Mouse (Mus musculus) neural tube, embryonic 15.5 days (tissue): ENCODE results near the gene Dnlz. TPM values are rescaled to one million over a fixed set of nuclear protein-coding genes. Genes with fewer than 3 reads are reported as not detected.

Experiments
- ATAC-seq: fragments of 200-750 bp; cut with Nextera tagmentation; 2 replicates; pipeline ENCODE4 v1.8.0; 2017; ENCODE audit warnings: mild to moderate bottlenecking, moderate TSS enrichment, moderate library complexity; ENCODE audit not compliant: low FRiP score
- H3K27ac ChIP-seq: fragments of 300-500 bp; sonication (generic); replicated peaks from 2 replicates; pipeline ENCODE4 v1.5.1; 2015; ENCODE audit warnings: mild to moderate bottlenecking, inconsistent platforms
- H3K27me3 ChIP-seq: fragments of 300-500 bp; sonication (generic); replicated peaks from 2 replicates; pipeline ENCODE4 v1.6.1; 2015; ENCODE audit warnings: inconsistent platforms
- H3K36me3 ChIP-seq: fragments of 300-500 bp; sonication (generic); 2 replicates; pipeline ENCODE4 v1.6.1; 2015; ENCODE audit warnings: inconsistent platforms
- H3K4me1 ChIP-seq: fragments of 300-500 bp; sonication (generic); 2 replicates; pipeline ENCODE4 v1.6.1; 2015; ENCODE audit warnings: inconsistent platforms
- H3K4me2 ChIP-seq: fragments of 300-500 bp; sonication (generic); 2 replicates; pipeline ENCODE4 v1.6.1; 2015; ENCODE audit warnings: inconsistent platforms, mild to moderate bottlenecking, moderate library complexity
- H3K4me3 ChIP-seq: fragments of 300-500 bp; sonication (generic); replicated peaks from 2 replicates; pipeline ENCODE4 v1.5.1; 2015; ENCODE audit warnings: mild to moderate bottlenecking, inconsistent platforms
- H3K9ac ChIP-seq: fragments of 300-500 bp; sonication (generic); replicated peaks from 2 replicates; pipeline ENCODE4 v1.6.1; 2015; ENCODE audit warnings: mild to moderate bottlenecking, inconsistent platforms
- H3K9me3 ChIP-seq: fragments of 300-500 bp; sonication (generic); replicated peaks from 2 replicates; pipeline ENCODE4 v1.6.1; 2016; ENCODE audit warnings: inconsistent platforms
- WGBS: fragments of 180-500 bp; shearing (Covaris S2); methylation state at CpG from one replicate; pipeline ENCODE4 v1.1.7; 2015; ENCODE audit warnings: mixed read lengths; 5-methylcytosine and 5-hydroxymethylcytosine counted together
- polyA plus RNA-seq: library from polyadenylated mRNA; unstranded; fragments of >200 nt; fragmentation: Nextera tagmentation; extraction: Ambion mirVana; gene quantifications from 2 replicates; pipeline ENCODE4 v1.2.1, GENCODE M21; 2015

The Dnlz gene
- polyA plus RNA-seq, 1 experiment from 2014 or later, result 29.8 TPM

DNA sequence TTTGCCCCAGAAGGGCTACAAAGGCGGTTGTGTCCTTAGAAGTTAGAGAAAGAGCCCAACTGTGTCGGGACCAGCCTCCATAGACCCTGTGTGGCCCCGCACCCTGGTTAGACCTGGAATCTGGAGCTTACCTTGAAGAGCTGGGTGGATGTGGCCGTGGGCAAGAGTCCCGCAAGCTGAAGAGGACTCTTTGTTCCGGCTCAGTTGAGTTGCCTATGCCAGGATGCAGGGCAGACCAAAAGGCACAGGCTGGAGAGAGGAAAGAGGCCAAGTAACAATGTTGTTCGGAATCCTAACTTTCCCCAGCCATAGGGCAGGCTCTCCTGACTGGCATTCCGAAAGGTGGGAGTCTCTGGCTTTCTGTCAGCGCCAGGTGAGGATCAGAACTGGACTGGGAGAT lies 32.8 kb downstream of the Dnlz start:
- no peaks in the 10 kb centered on the region for H3K27me3 ChIP-seq
- H3K9me3 ChIP-seq, result no peaks in the 10 kb centered on the region
- ATAC-seq, result no peak
- H3K4me3 ChIP-seq, result no peak overlapping the region
- peaks cover 20% of the 10 kb centered on the region for H3K36me3 ChIP-seq
- no peak overlapping the region for H3K4me2 ChIP-seq
- H3K27ac ChIP-seq, result no peak overlapping the region
- 92% methylated on average over 9 of the region's 9 CpGs for WGBS
- no peak overlapping the region for H3K9ac ChIP-seq
- peaks cover 75% of the 10 kb centered on the region for H3K4me1 ChIP-seq

DNA sequence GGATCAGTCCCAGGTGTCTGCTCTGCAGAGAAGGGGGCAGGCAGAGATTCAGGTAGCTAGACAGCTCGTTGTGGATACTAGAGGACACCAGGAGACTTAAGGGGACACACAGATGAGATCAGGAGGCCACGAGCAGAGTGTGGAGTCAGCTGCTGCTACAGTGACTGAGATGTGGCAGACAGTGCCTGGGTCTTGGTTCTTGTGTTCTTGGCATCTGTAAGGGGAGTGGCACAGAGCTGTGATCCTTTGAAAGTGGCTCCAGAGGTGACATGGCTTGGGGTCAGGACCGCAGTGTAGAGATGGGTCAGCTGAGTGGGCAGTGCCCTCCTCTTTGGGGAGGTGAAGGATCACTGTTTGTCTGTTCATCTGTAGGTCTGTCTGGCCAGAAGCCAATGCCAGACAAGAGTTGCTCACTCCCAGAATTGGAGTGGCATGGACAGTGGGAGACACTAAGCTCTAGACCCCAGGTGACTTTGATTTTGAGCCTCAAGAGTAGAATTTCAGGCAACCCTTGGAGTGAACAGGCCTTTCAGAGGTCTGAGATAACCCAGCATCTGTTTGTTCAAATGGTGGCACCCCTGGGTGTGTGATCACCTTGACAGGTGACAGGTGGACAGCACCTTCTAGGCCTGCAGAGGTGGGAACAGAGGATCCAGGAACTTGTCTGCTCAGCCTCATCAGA lies 33.8 kb downstream of the Dnlz start:
- no peak overlapping the region for H3K27ac ChIP-seq
- H3K27me3 ChIP-seq, result no peaks in the 10 kb centered on the region
- H3K4me1 ChIP-seq, result peaks cover 77% of the 10 kb centered on the region
- H3K9ac ChIP-seq, result peak overlapping the region; percentile 99; the same call in 1 of the 2 replicates
- H3K9me3 ChIP-seq, result no peaks in the 10 kb centered on the region
- peak overlapping the region; percentile 87; the same call in 1 of the 2 replicates for H3K4me3 ChIP-seq
- WGBS, result 92% methylated on average over 3 of the region's 3 CpGs
- H3K4me2 ChIP-seq, result peak overlapping the region; percentile 93
- no peak for ATAC-seq
- peaks cover 11% of the 10 kb centered on the region for H3K36me3 ChIP-seq

DNA sequence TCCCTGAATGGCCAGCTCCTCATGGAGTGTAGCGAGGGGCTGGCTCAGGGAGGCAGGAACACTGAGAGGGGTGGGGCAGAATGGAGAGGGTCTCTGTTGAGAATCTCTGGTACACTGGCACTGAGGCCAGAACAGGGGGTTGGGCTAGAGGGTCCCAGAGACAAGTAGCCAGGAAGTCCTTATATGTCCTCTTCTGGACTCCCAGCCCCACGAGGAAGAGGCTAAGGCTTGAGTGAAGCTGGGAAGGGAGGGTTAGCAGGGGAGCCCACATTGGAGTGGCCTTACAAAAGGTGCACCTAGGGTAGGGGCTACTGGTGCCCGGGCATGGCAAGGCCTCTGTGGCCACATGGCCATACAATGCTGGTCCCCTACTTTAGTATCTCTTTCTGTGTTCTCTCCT lies 34.5 kb downstream of the Dnlz start:
- 65% methylated on average over 3 of the region's 3 CpGs for WGBS
- Histone ChIP-seq H3K27me3 (no peaks in the 10 kb centered on the region), H3K4me1 (peaks cover 75% of the 10 kb centered on the region), H3K4me3 (peak overlapping the region; percentile 87), H3K36me3 (peaks cover 4% of the 10 kb centered on the region), H3K4me2 (peak overlapping the region; percentile 93), H3K27ac (peak overlapping the region; percentile 97; the same call in 1 of the 2 replicates), H3K9ac (peak overlapping the region; percentile 99), H3K9me3 (no peaks in the 10 kb centered on the region)
- no peak for ATAC-seq

DNA sequence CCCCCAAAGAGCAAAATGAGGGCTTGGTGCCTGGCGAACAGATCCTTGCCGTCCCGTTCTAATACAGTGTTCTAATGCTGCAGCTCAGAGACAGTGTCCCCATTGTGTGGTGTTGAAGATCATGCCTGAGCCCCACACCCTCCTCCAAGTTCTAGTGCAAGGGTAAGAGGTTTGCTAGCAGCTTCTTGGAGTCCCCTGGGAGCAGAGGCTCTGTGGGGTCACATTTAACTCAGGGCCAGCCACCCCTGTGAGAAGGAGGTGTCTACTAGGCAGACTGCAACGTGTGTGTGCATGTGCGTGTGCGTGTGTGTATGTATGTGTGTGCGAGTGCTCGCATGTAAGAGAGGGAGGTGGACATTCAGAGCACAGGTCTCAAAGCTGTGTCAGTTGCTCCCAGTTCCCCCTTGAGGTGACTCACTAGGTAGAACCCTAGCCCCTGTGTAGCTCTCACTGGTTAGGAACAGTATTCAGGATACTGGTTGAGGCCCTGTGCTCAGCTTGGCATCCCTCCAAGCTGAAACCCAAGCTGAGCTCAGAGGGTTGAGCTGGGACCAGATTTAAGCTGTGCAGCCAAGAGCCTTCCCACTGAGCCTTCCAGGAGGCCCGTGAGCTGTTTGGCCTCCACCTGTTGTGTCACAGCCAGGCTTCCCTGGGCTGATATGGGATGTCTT lies 35.2 kb downstream of the Dnlz start:
- no peaks in the 10 kb centered on the region for H3K27me3 ChIP-seq
- H3K9me3 ChIP-seq, result no peaks in the 10 kb centered on the region
- H3K27ac ChIP-seq, result peak overlapping the region; percentile 97
- H3K9ac ChIP-seq, result peak overlapping the region; percentile 99
- H3K4me1 ChIP-seq, result peaks cover 68% of the 10 kb centered on the region
- ATAC-seq, result peak; percentile 13; the same call in 1 of the 2 replicates
- H3K4me3 ChIP-seq, result peak overlapping the region; percentile 87
- 41% methylated on average over 9 of the region's 9 CpGs for WGBS
- H3K36me3 ChIP-seq, result no peaks in the 10 kb centered on the region
- H3K4me2 ChIP-seq, result peak overlapping the region; percentile 93

DNA sequence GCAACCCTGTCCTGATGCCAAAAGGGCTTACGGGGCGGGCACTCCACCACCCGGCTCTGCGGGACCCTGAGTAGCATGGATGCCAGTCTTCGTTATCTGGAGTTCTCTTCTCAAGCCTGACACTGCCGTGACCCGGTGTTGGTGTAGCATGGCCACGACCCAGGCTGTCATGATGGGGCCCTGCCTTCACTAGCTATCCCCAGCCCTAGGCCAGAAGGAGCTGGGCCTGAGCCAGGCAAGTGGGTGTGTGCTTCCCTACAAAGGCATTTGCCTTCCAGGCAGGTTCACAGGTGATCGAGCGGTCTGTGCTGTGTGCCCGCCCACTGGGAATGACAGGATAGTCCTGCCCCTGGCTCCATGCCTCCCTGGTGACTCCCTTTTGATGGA lies 36.0 kb downstream of the Dnlz start:
- H3K9me3 ChIP-seq, result no peaks in the 10 kb centered on the region
- under 1% methylated on average over 11 of the region's 11 CpGs for WGBS
- peak; percentile 48 for ATAC-seq

DNA sequence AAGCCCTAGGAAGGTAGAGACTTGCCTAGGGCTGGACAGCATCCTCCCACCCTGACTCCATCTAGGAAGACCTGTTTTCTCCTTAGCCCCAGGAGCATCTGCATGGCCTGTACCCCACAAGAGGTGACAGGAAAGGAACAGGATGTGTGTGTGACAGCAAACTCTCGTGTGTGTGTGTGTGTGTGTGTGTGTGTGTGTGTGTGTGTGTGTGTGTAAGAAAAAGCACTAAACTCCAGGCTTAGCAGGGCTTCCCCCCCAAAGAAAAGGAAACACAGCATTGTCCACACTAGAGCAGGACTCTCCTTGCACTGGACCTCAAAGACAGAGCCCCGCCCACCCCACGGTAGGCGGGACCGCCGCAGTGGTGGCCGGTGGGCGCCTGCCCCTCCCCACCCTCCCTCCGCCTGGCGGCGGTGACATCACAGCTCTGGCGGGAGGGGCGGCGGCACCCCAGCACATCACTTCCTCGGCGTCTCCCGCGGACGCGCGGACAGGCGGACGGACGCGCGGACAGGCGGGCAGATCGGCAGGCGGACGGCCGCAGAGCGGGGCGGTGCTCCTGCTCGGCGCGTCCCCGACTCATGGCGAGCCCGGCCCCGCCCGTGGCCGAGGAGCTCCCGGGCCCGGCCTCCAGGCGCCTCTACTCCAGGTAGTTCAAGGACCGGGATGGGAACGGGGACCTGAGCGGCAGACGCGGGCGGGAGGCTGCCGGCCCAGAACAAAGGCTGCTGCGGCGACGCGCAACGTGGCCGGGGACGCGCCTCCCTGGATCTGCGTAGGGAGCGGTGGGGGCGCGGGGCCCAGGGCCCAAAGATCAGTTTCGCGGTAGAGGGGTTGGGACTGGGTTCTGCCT lies 36.6 kb downstream of the Dnlz start, which contains the start of gene Gpsm1:
Gene Gpsm1 (plus strand): TSS at position 444 of the 853 bp plus-strand sequence.
- H3K4me1 ChIP-seq, result peaks cover 57% of the 10 kb centered on the region

More for the DNA sequence above, 36.0 kb downstream of the Dnlz start:
- peak overlapping the region; percentile 97 for H3K27ac ChIP-seq
- peak overlapping the region; percentile 87 for H3K4me3 ChIP-seq
- peak overlapping the region; percentile 99 for H3K9ac ChIP-seq
- H3K36me3 ChIP-seq, result no peaks in the 10 kb centered on the region
- no peaks in the 10 kb centered on the region for H3K27me3 ChIP-seq
- peaks cover 63% of the 10 kb centered on the region for H3K4me1 ChIP-seq
- H3K4me2 ChIP-seq, result peak overlapping the region; percentile 93

GRCm38 (mm10) chr2:26314281-26315071 lies 37.4 kb downstream of the Dnlz start:
- H3K27ac ChIP-seq, result peak overlapping the region; percentile 97
- peak overlapping the region; percentile 93 for H3K4me2 ChIP-seq
- H3K27me3 ChIP-seq, result no peaks in the 10 kb centered on the region
- H3K4me3 ChIP-seq, result peak overlapping the region; percentile 87
- no peak for ATAC-seq
- peak overlapping the region; percentile 99 for H3K9ac ChIP-seq
- WGBS, result 65% methylated on average over 13 of the region's 13 CpGs
- H3K9me3 ChIP-seq, result no peaks in the 10 kb centered on the region
- no peaks in the 10 kb centered on the region for H3K36me3 ChIP-seq
- peaks cover 54% of the 10 kb centered on the region for H3K4me1 ChIP-seq

More for the DNA sequence above, 36.6 kb downstream of the Dnlz start, which contains the start of gene Gpsm1:
- Histone ChIP-seq H3K27ac (peak within 1 kb of the TSS; percentile 97), H3K36me3 (no peaks in the 10 kb centered on the region), H3K4me3 (peak within 1 kb of the TSS; percentile 87), H3K9me3 (no peaks in the 10 kb centered on the region), H3K9ac (peak within 1 kb of the TSS; percentile 99), H3K27me3 (no peaks in the 10 kb centered on the region), H3K4me2 (peak within 1 kb of the TSS; percentile 93)
- WGBS, result under 1% methylated on average over 62 of the region's 66 CpGs
- peak; percentile 88 for ATAC-seq

GRCm38 (mm10) chr2:26313394-26313793 lies 38.5 kb downstream of the Dnlz start:
- Histone ChIP-seq H3K9me3 (no peaks in the 10 kb centered on the region), H3K4me2 (no peak overlapping the region), H3K36me3 (no peaks in the 10 kb centered on the region), H3K9ac (no peak overlapping the region), H3K4me1 (peaks cover 43% of the 10 kb centered on the region), H3K27ac (no peak overlapping the region), H3K4me3 (no peak overlapping the region), H3K27me3 (no peaks in the 10 kb centered on the region)
- 89% methylated on average over 1 of the region's 1 CpGs for WGBS
- no peak for ATAC-seq

GRCm38 (mm10) chr2:26312812-26313211 lies 39.1 kb downstream of the Dnlz start:
- Histone ChIP-seq H3K4me2 (no peak overlapping the region), H3K9ac (no peak overlapping the region), H3K36me3 (no peaks in the 10 kb centered on the region), H3K4me3 (no peak overlapping the region), H3K27ac (no peak overlapping the region), H3K9me3 (no peaks in the 10 kb centered on the region), H3K4me1 (peaks cover 37% of the 10 kb centered on the region), H3K27me3 (no peaks in the 10 kb centered on the region)
- no peak for ATAC-seq
- 72% methylated on average over 2 of the region's 2 CpGs for WGBS

- H3K4me2 ChIP-seq, result no peak overlapping the region
- no peaks in the 10 kb centered on the region for H3K27me3 ChIP-seq
- peaks cover 28% of the 10 kb centered on the region for H3K4me1 ChIP-seq
- no peak overlapping the region for H3K4me3 ChIP-seq
- no peak overlapping the region for H3K27ac ChIP-seq
- no peaks in the 10 kb centered on the region for H3K9me3 ChIP-seq
- H3K36me3 ChIP-seq, result no peaks in the 10 kb centered on the region
- H3K9ac ChIP-seq, result no peak overlapping the region
- no peak for ATAC-seq
- 79% methylated on average over 5 of the region's 5 CpGs for WGBS
Observed at GRCm38 (mm10) chr2:26311936-26312335, 40.0 kb downstream of the Dnlz start.

DNA sequence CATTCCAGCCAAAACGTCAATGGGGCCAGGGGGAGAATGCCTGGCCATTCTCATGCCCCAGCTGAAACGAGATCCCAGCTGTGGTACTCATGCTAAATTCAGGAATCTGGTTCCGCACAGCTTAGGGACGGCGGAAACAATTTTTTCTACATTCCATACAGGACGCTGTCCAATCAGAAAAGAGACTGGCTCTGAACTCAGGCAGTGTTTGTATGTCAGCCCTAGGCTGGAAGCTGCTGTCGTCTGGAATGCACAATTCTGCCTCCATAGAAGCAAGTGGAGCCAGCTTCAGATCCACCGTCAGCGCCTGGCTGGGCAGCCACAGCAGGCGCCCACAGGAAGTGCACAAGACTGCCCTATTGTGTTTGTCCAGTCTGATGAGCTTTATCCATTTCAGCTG lies 42.2 kb downstream of the Dnlz start:
- no peaks in the 10 kb centered on the region for H3K27me3 ChIP-seq
- H3K4me3 ChIP-seq, result no peak overlapping the region
- no peaks in the 10 kb centered on the region for H3K36me3 ChIP-seq
- ATAC-seq, result no peak
- H3K4me1 ChIP-seq, result peaks cover 14% of the 10 kb centered on the region
- H3K4me2 ChIP-seq, result no peak overlapping the region
- no peak overlapping the region for H3K9ac ChIP-seq
- 34% methylated on average over 10 of the region's 10 CpGs for WGBS
- peak overlapping the region; percentile 60 for H3K27ac ChIP-seq
- H3K9me3 ChIP-seq, result no peaks in the 10 kb centered on the region
